Mouse (Mus musculus): ENCODE data around the gene Hap1. TPM values are rescaled to one million over a fixed set of nuclear protein-coding genes. Genes with fewer than 3 reads are reported as not detected.
"Not testable (repeated sequence)": the region's sequence is repeated elsewhere in the genome, so short reads cannot be mapped to it uniquely, and the experiment has no call there.

Gene Hap1
- polyA plus RNA-seq, 1 experiment from 2014 or later: 8.0 TPM

- no peak overlapping the region for H3K27ac ChIP-seq (replicated peaks)
- H3K27me3 ChIP-seq (replicated peaks): no peaks in the 10 kb centered on the region
- H3K36me3 ChIP-seq: peaks cover 26% of the 10 kb centered on the region
- H3K9me3 ChIP-seq: no peaks in the 10 kb centered on the region
- 57% methylated on average over 3 of the region's 3 CpGs for WGBS
- H3K9ac ChIP-seq: no peak overlapping the region
- ATAC-seq (ENCODE audit: extremely low read depth, insufficient number of reproducible peaks, low FRiP score, low TSS enrichment): no peak
- no peak overlapping the region for H3K4me3 ChIP-seq
- peak overlapping the region; percentile 92 for H3K4me2 ChIP-seq
- H3K4me1 ChIP-seq: peaks cover 28% of the 10 kb centered on the region
These were observed 33.2 kb downstream of the Hap1 start for GRCm38 (mm10) chr11:100322591-100323258.

GRCm38 (mm10) chr11:100321479-100322305, 34.2 kb downstream of the Hap1 start:
- H3K9me3 ChIP-seq; ATAC-seq (ENCODE audit: extremely low read depth, insufficient number of reproducible peaks, low FRiP score, low TSS enrichment); H3K27me3 ChIP-seq (replicated peaks): not testable (repeated sequence)
- WGBS: 77% methylated on average over 7 of the region's 7 CpGs
- peak overlapping the region; percentile 42; the same call in 1 of the 2 replicates for H3K9ac ChIP-seq
- H3K27ac ChIP-seq (replicated peaks): peak overlapping the region; percentile 32; the same call in 1 of the 2 replicates
- H3K4me2 ChIP-seq: peak overlapping the region; percentile 92
- peaks cover 26% of the 10 kb centered on the region for H3K36me3 ChIP-seq
- peak overlapping the region; percentile 87 for H3K4me3 ChIP-seq
- H3K4me1 ChIP-seq: peaks cover 18% of the 10 kb centered on the region

GRCm38 (mm10) chr11:100320701-100321410, 35.1 kb downstream of the Hap1 start:
- Histone ChIP-seq H3K4me2 (peak overlapping the region; percentile 92), H3K4me1 (peaks cover 16% of the 10 kb centered on the region), H3K36me3 (peaks cover 26% of the 10 kb centered on the region), H3K4me3 (peak overlapping the region; percentile 87), H3K9ac (peak overlapping the region; percentile 100), H3K27ac (replicated peaks) (peak overlapping the region; percentile 100)
- not testable (repeated sequence) for H3K27me3 ChIP-seq (replicated peaks); ATAC-seq (ENCODE audit: extremely low read depth, insufficient number of reproducible peaks, low FRiP score, low TSS enrichment); H3K9me3 ChIP-seq
- 13% methylated on average over 11 of the region's 11 CpGs for WGBS

- ATAC-seq (ENCODE audit: extremely low read depth, insufficient number of reproducible peaks, low FRiP score, low TSS enrichment): peak; percentile 86
- under 1% methylated on average over 40 of the region's 40 CpGs for WGBS
- peak overlapping the region; percentile 92 for H3K4me2 ChIP-seq
- no peaks in the 10 kb centered on the region for H3K9me3 ChIP-seq
- H3K36me3 ChIP-seq: peaks cover 26% of the 10 kb centered on the region
- peaks cover 16% of the 10 kb centered on the region for H3K4me1 ChIP-seq
- H3K27me3 ChIP-seq (replicated peaks): no peaks in the 10 kb centered on the region
- H3K27ac ChIP-seq (replicated peaks): peak overlapping the region; percentile 100
- peak overlapping the region; percentile 100 for H3K9ac ChIP-seq
- peak overlapping the region; percentile 87 for H3K4me3 ChIP-seq
These were observed 35.7 kb downstream of the Hap1 start for GRCm38 (mm10) chr11:100320172-100320630.

GRCm38 (mm10) chr11:100319492-100320171, 36.3 kb downstream of the Hap1 start, which contains the start of gene Eif1:
TSS of gene Eif1 (plus strand) at chr11:100319885.
- H3K27ac ChIP-seq (replicated peaks): peak within 1 kb of the TSS; percentile 100
- H3K9ac ChIP-seq: peak within 1 kb of the TSS; percentile 100
- H3K4me1 ChIP-seq: peaks cover 16% of the 10 kb centered on the region
- H3K4me3 ChIP-seq: peak within 1 kb of the TSS; percentile 87
- no peaks in the 10 kb centered on the region for H3K27me3 ChIP-seq (replicated peaks)
- H3K9me3 ChIP-seq: no peaks in the 10 kb centered on the region
- WGBS: under 1% methylated on average over 42 of the region's 58 CpGs
- peaks cover 26% of the 10 kb centered on the region for H3K36me3 ChIP-seq
- ATAC-seq (ENCODE audit: extremely low read depth, insufficient number of reproducible peaks, low FRiP score, low TSS enrichment): peak; percentile 88
- H3K4me2 ChIP-seq: peak within 1 kb of the TSS; percentile 92

GRCm38 (mm10) chr11:100318529-100319451, 37.1 kb downstream of the Hap1 start:
- Histone ChIP-seq H3K4me3 (peak overlapping the region; percentile 87), H3K27ac (replicated peaks) (peak overlapping the region; percentile 70), H3K4me2 (peak overlapping the region; percentile 75), H3K9me3 (no peaks in the 10 kb centered on the region), H3K9ac (no peak overlapping the region), H3K27me3 (replicated peaks) (no peaks in the 10 kb centered on the region), H3K36me3 (peaks cover 26% of the 10 kb centered on the region), H3K4me1 (peaks cover 16% of the 10 kb centered on the region)
- ATAC-seq (ENCODE audit: extremely low read depth, insufficient number of reproducible peaks, low FRiP score, low TSS enrichment): no peak
- 71% methylated on average over 10 of the region's 10 CpGs for WGBS

- Histone ChIP-seq H3K27ac (replicated peaks) (no peak overlapping the region), H3K36me3 (peaks cover 24% of the 10 kb centered on the region), H3K27me3 (replicated peaks) (no peaks in the 10 kb centered on the region), H3K4me2 (no peak overlapping the region), H3K9me3 (no peaks in the 10 kb centered on the region), H3K4me3 (no peak overlapping the region), H3K9ac (no peak overlapping the region), H3K4me1 (peaks cover 16% of the 10 kb centered on the region)
- 55% methylated on average over 6 of the region's 6 CpGs for WGBS
- ATAC-seq (ENCODE audit: extremely low read depth, insufficient number of reproducible peaks, low FRiP score, low TSS enrichment): no peak
These were observed 38.0 kb downstream of the Hap1 start for GRCm38 (mm10) chr11:100317826-100318380.

GRCm38 (mm10) chr11:100315439-100315838, 40.5 kb downstream of the Hap1 start:
- Histone ChIP-seq H3K27me3 (replicated peaks) (no peaks in the 10 kb centered on the region), H3K4me1 (peaks cover 17% of the 10 kb centered on the region), H3K4me2 (no peak overlapping the region), H3K9ac (no peak overlapping the region), H3K9me3 (no peaks in the 10 kb centered on the region), H3K36me3 (peaks cover under 1% of the 10 kb centered on the region; the same call in 1 of the 2 replicates), H3K27ac (replicated peaks) (no peak overlapping the region), H3K4me3 (no peak overlapping the region)
- ATAC-seq (ENCODE audit: extremely low read depth, insufficient number of reproducible peaks, low FRiP score, low TSS enrichment): no peak
- 89% methylated on average over 5 of the region's 5 CpGs for WGBS

- Histone ChIP-seq H3K27ac (replicated peaks) (no peak overlapping the region), H3K36me3 (no peaks in the 10 kb centered on the region), H3K9me3 (no peaks in the 10 kb centered on the region), H3K4me1 (peaks cover 13% of the 10 kb centered on the region), H3K4me3 (no peak overlapping the region), H3K9ac (no peak overlapping the region), H3K4me2 (no peak overlapping the region), H3K27me3 (replicated peaks) (no peaks in the 10 kb centered on the region)
- no peak for ATAC-seq (ENCODE audit: extremely low read depth, insufficient number of reproducible peaks, low FRiP score, low TSS enrichment)
- WGBS: 82% methylated on average over 6 of the region's 6 CpGs
These were observed 42.5 kb downstream of the Hap1 start for GRCm38 (mm10) chr11:100313424-100313823.
